Mouse (Mus musculus) MEL (cell line): ENCODE data around the gene Gulp1. TPM values are rescaled to one million over a fixed set of nuclear protein-coding genes. Genes with fewer than 3 reads are reported as not detected.

ENCODE experiments used
- DNase-seq: peaks from one replicate; pipeline ENCODE4 v3.0.0; 2011; ENCODE audit warnings: low read depth, low spot score
- H3K27ac ChIP-seq: 2 replicates; pipeline ENCODE4 v1.5.1; 2012; ENCODE audit warnings: low read depth, mild to moderate bottlenecking, control low read depth, low read length, moderate library complexity; ENCODE audit not compliant: control insufficient read depth
- H3K27me3 ChIP-seq, 2 experiments: fragments of 150-350 bp in 1 of 2; sonication (generic) in 1 of 2; 2 replicates each; pipeline ENCODE4 v1.6.1; 2012; ENCODE audit warnings: low read length in 2 of 2, mild to moderate bottlenecking in 2 of 2, improper control_type of control experiment in 1 of 2, moderate library complexity in 1 of 2; ENCODE audit not compliant: insufficient read depth in 2 of 2, control insufficient read depth in 1 of 2
- H3K36me3 ChIP-seq, 2 experiments: 2 replicates each; pipeline ENCODE4 v1.6.1; 2012 to 2014; ENCODE audit warnings: low read length in 2 of 2, improper control_type of control experiment in 1 of 2, inconsistent platforms in 1 of 2, mild to moderate bottlenecking in 1 of 2; ENCODE audit not compliant: insufficient read depth in 2 of 2, control insufficient read depth in 1 of 2
- H3K4me1 ChIP-seq, 2 experiments: fragments of 150-350 bp in 1 of 2; sonication (generic) in 1 of 2; 2 replicates each; pipeline ENCODE4 v1.6.1; 2012; ENCODE audit warnings: low read length in 2 of 2, improper control_type of control experiment in 1 of 2, mild to moderate bottlenecking in 1 of 2; ENCODE audit not compliant: insufficient read depth in 2 of 2, control insufficient read depth in 1 of 2
- H3K4me3 ChIP-seq, 2 experiments: fragments of 150-350 bp in 1 of 2; sonication (generic) in 1 of 2; 2 replicates each; pipeline ENCODE4 v1.5.1; 2012; ENCODE audit warnings: low read depth in 2 of 2, low read length in 2 of 2, mild to moderate bottlenecking in 2 of 2, moderate library complexity in 2 of 2, control low read depth in 1 of 2, improper control_type of control experiment in 1 of 2; ENCODE audit not compliant: control insufficient read depth in 1 of 2, insufficient read depth in 1 of 2
- H3K79me2 ChIP-seq: 2 replicates; pipeline ENCODE4 v1.6.1; 2012; ENCODE audit warnings: mild to moderate bottlenecking, low read length, moderate library complexity; ENCODE audit not compliant: control insufficient read depth, poor library complexity, insufficient read depth
- H3K9ac ChIP-seq: 2 replicates; pipeline ENCODE4 v1.6.1; 2012; ENCODE audit warnings: low read depth, mild to moderate bottlenecking, control low read depth, low read length, moderate library complexity; ENCODE audit not compliant: control insufficient read depth, poor library complexity, severe bottlenecking
- H3K9me3 ChIP-seq: fragments of 150-350 bp; sonication (generic); replicated peaks from 2 replicates; pipeline ENCODE4 v1.6.1; 2012; ENCODE audit warnings: mild to moderate bottlenecking, low read length, improper control_type of control experiment, moderate library complexity; ENCODE audit not compliant: insufficient read depth
- CHD2 ChIP-seq: IDR thresholded peaks from 2 replicates; pipeline ENCODE4 v1.6.1; 2011; ENCODE audit warnings: low read length, improper control_type of control experiment
- CTCF ChIP-seq, 3 experiments: IDR thresholded peaks in 2 of 3; conservative IDR thresholded peaks in 1 of 3; 2 replicates each; pipeline ENCODE4 v1.5.1; 2011 to 2012; ENCODE audit warnings: low read length in 3 of 3, low read depth in 2 of 3, mild to moderate bottlenecking in 2 of 3, improper control_type of control experiment in 1 of 3, inconsistent platforms in 1 of 3, mixed read lengths in 1 of 3, moderate library complexity in 1 of 3; ENCODE audit not compliant: control insufficient read depth in 1 of 3, insufficient read depth in 1 of 3, poor library complexity in 1 of 3, severe bottlenecking in 1 of 3
- E2F4 ChIP-seq: IDR thresholded peaks from 2 replicates; pipeline ENCODE4 v1.6.1; 2011; ENCODE audit warnings: low read depth, low read length, improper control_type of control experiment, borderline replicate concordance
- EP300 ChIP-seq, 2 experiments: IDR thresholded peaks; 2 replicates each; pipeline ENCODE4 v1.6.1; 2011; ENCODE audit warnings: improper control_type of control experiment in 2 of 2, low read length in 2 of 2, low read depth in 1 of 2, mild to moderate bottlenecking in 1 of 2
- GABPA ChIP-seq: IDR thresholded peaks from 2 replicates; pipeline ENCODE4 v1.6.1; 2012; ENCODE audit warnings: low read depth, mild to moderate bottlenecking, inconsistent platforms, low read length, improper control_type of control experiment, moderate library complexity
- JUND ChIP-seq: IDR thresholded peaks from 2 replicates; pipeline ENCODE4 v1.6.1; 2011; ENCODE audit warnings: low read depth, mild to moderate bottlenecking, improper control_type of control experiment, low read length
- KAT2A ChIP-seq: conservative IDR thresholded peaks from 2 replicates; pipeline ENCODE4 v1.6.1; 2012; ENCODE audit warnings: low read depth, low read length, improper control_type of control experiment, inconsistent platforms
- MAZ ChIP-seq: IDR thresholded peaks from 2 replicates; pipeline ENCODE4 v1.6.1; 2012; ENCODE audit warnings: low read depth, mild to moderate bottlenecking, inconsistent platforms, low read length, improper control_type of control experiment
- MEF2A ChIP-seq: IDR thresholded peaks from 2 replicates; pipeline ENCODE4 v1.6.1; 2014; ENCODE audit warnings: low read depth, mild to moderate bottlenecking, inconsistent platforms, low read length, improper control_type of control experiment; ENCODE audit not compliant: poor library complexity, insufficient replicate concordance, severe bottlenecking; ENCODE audit errors: extremely low read depth
- MYC ChIP-seq: IDR thresholded peaks from 2 replicates; pipeline ENCODE4 v1.6.1; 2011; ENCODE audit warnings: low read depth, mild to moderate bottlenecking, low read length, improper control_type of control experiment, moderate library complexity
- NELFE ChIP-seq: IDR thresholded peaks from 2 replicates; pipeline ENCODE4 v1.6.1; 2011; ENCODE audit warnings: low read depth, low read length, improper control_type of control experiment
- NRF1 ChIP-seq: IDR thresholded peaks from 2 replicates; pipeline ENCODE4 v1.6.1; 2014; ENCODE audit warnings: low read depth, mild to moderate bottlenecking, inconsistent platforms, low read length, improper control_type of control experiment, moderate library complexity; ENCODE audit not compliant: poor library complexity, insufficient read depth, severe bottlenecking
- POLR2A ChIP-seq, 2 experiments: IDR thresholded peaks; 2 replicates each; pipeline ENCODE4 v1.6.1; 2011 to 2012; ENCODE audit warnings: low read length in 2 of 2, mild to moderate bottlenecking in 2 of 2, control low read depth in 1 of 2, improper control_type of control experiment in 1 of 2, low read depth in 1 of 2, moderate library complexity in 1 of 2; ENCODE audit not compliant: control insufficient read depth in 1 of 2, insufficient read depth in 1 of 2, poor library complexity in 1 of 2
- POLR2AphosphoS5 ChIP-seq: IDR thresholded peaks from 2 replicates; pipeline ENCODE4 v1.6.1; 2012; ENCODE audit warnings: low read depth, borderline replicate concordance, mild to moderate bottlenecking, inconsistent platforms, low read length, moderate library complexity, mixed read lengths
- RAD21 ChIP-seq: IDR thresholded peaks from 2 replicates; pipeline ENCODE4 v1.6.1; 2011; ENCODE audit warnings: mild to moderate bottlenecking, low read depth, low read length, improper control_type of control experiment
- RCOR1 ChIP-seq: IDR thresholded peaks from 2 replicates; pipeline ENCODE4 v1.6.1; 2012; ENCODE audit warnings: low read depth, mild to moderate bottlenecking, inconsistent platforms, low read length, improper control_type of control experiment
- SIN3A ChIP-seq: IDR thresholded peaks from 2 replicates; pipeline ENCODE4 v1.6.1; 2012; ENCODE audit warnings: low read length, improper control_type of control experiment, inconsistent platforms
- SMC3 ChIP-seq: IDR thresholded peaks from 2 replicates; pipeline ENCODE4 v1.6.1; 2011; ENCODE audit warnings: low read depth, low read length, improper control_type of control experiment
- TBP ChIP-seq: IDR thresholded peaks from 2 replicates; pipeline ENCODE4 v1.8.0; 2011; ENCODE audit warnings: low read depth, low read length, improper control_type of control experiment
- USF1 ChIP-seq: IDR thresholded peaks from 2 replicates; pipeline ENCODE4 v1.6.1; 2014; ENCODE audit warnings: low read depth, mild to moderate bottlenecking, inconsistent platforms, low read length, improper control_type of control experiment, moderate library complexity
- ZC3H11A ChIP-seq: IDR thresholded peaks from 2 replicates; pipeline ENCODE4 v1.6.1; 2012; ENCODE audit warnings: low read depth, mild to moderate bottlenecking, inconsistent platforms, low read length, improper control_type of control experiment
- ZKSCAN1 ChIP-seq: IDR thresholded peaks from 2 replicates; pipeline ENCODE4 v1.6.1; 2012; ENCODE audit warnings: low read depth, mild to moderate bottlenecking, inconsistent platforms, low read length, improper control_type of control experiment, moderate library complexity
- polyA plus RNA-seq, 2 experiments: library from polyadenylated mRNA; stranded (reverse) in 1 of 2; unstranded in 1 of 2; fragments of >175 nt in 1 of 2; fragments of >200 nt in 1 of 2; gene quantifications; 2 replicates each; pipeline versions ENCODE4 v1.2.1 to v1.2.4; 2012; ENCODE audit warnings: low replicate concordance in 2 of 2, low read depth in 1 of 2; ENCODE audit not compliant: insufficient read length in 2 of 2, insufficient read depth in 1 of 2, missing spikeins in 1 of 2
- total RNA-seq: library from RNA; depleted of rRNA; stranded (reverse); fragments of 300-350 nt; gene quantifications from 2 replicates; pipeline ENCODE4 v1.2.3, GENCODE M21; 2012

Gulp1 gene
- total and polyA plus RNA-seq, 3 experiments = not detected

DNA sequence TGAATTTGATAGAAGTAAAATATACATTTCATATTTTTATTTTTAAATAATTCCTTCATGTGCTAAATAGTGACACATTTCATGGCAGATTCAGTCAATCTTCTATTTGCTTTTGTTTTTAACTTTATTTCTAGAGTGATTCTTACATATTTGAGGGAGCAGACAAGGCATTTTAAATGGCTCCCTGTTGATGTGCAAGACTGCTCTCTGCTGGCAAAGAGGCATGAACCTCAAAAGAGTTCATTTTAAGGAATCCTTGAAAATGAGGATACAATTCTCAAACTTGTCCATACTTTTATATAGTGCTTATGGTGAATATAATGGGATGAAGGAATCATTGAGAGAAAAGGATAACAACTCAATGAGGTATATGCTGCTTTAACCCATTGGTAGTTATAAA is 189.9 kb downstream of the Gulp1 start:
- no peaks in the 10 kb centered on the region for H3K79me2 ChIP-seq

DNA sequence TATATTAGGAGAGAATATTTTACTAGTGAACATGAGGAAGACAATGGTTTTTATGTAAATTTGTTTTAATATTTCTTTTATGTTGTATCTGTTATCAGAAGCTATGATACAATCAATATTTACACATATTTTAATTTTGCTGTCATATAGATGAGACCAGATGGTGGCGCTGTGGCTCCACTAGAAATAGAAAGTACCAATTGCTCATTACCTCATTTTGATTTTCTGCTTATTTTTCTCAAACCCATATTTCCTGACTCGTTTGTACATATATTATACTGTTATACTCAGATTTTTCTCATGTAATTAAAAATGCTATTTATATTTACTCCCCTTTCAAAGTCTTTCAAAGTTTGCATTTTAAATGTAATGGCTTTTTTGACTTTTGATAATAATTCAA is 194.4 kb downstream of the Gulp1 start:
- H3K36me3 ChIP-seq = no peaks in the 10 kb centered on the region
- no peak overlapping the region for H3K4me3 ChIP-seq
- H3K9ac ChIP-seq = no peak overlapping the region
- peak; percentile 39 for DNase-seq
- H3K79me2 ChIP-seq = no peaks in the 10 kb centered on the region
- H3K27me3 ChIP-seq = no peaks in the 10 kb centered on the region
- H3K27ac ChIP-seq = no peak overlapping the region
- H3K4me1 ChIP-seq = no peaks in the 10 kb centered on the region
- TF ChIP-seq POLR2A (IDR thresholded peaks at IDR 0.05; ENCODE audit: control insufficient read depth in 1 of 2, insufficient read depth in 1 of 2, low read depth in 1 of 2, low read length in 2 of 2, poor library complexity in 1 of 2) (no peak), ZC3H11A (peak; percentile 64), CTCF (IDR thresholded peaks at IDR 0.05 in 2 of 3, conservative IDR thresholded peaks at IDR 0.05 in 1 of 3; ENCODE audit: control insufficient read depth in 1 of 3, insufficient read depth in 1 of 3, low read depth in 2 of 3, low read length in 3 of 3, poor library complexity in 1 of 3, severe bottlenecking in 1 of 3) (peak in 1 of 3 experiments; percentile 83; a peak in 3 of 6 replicates), SMC3 (peak; percentile 83), RAD21 (peak; percentile 93)
- no peaks in the 10 kb centered on the region for H3K9me3 ChIP-seq

More for the DNA sequence above, 189.9 kb downstream of the Gulp1 start:
- TF ChIP-seq EP300 (IDR thresholded peaks at IDR 0.05; ENCODE audit: low read depth in 1 of 2, low read length in 2 of 2) (no peak), CTCF (IDR thresholded peaks at IDR 0.05 in 2 of 3, conservative IDR thresholded peaks at IDR 0.05 in 1 of 3; ENCODE audit: control insufficient read depth in 1 of 3, insufficient read depth in 1 of 3, low read depth in 2 of 3, low read length in 3 of 3, poor library complexity in 1 of 3, severe bottlenecking in 1 of 3) (peak in 1 of 3 experiments; percentile 7; a peak in 1 of 6 replicates)
- Histone ChIP-seq H3K4me1 (no peaks in the 10 kb centered on the region), H3K36me3 (no peaks in the 10 kb centered on the region), H3K27ac (no peak overlapping the region), H3K9me3 (no peaks in the 10 kb centered on the region), H3K27me3 (no peaks in the 10 kb centered on the region), H3K9ac (no peak overlapping the region), H3K4me3 (no peak overlapping the region)
- no peak for DNase-seq

DNA sequence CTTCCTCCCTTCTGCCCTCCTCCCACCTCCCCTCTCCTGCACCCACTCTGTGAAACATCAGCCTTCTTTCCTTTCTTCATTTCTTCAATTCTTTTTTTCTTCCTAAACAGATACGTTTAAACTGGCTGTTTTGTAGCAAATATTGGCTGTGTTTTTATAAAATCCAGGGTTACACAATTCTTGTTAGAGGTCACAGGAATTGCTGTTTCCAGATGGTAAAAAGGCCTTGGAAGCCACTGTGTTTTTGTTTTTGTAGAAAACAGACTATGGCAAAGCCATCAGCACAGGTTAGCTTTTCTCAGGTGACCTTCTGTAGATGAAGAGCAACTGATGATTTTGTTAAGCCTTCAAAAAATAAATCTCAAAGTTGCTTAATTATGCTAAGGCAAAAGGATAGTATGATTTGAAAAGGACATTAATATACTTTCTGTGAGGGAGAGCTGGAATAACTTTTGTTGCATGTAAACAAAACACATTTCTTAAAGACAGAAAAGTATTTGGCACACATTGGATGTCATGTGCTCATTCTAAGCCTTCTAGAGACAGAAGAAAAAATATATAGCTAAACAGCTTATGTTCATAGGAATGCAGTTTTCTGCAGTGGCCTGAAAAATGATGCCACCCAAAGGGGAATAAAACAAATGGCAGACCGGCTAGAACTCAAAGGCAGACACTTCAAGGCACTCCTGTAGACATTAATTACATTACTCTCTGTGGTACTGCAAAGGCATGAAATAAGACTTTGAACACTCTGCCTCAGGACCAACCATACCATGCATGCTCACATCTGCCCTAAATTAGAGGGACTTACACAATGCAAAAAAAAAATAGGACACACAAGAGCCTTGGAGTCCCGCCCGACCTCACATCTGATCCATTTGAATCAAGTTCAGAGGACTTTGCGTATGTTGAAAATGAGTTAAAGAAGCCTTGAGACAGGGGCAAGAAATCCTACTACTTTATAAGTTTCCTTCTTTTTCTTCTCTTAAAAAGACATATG is 199.7 kb downstream of the Gulp1 start:
- no peaks in the 10 kb centered on the region for H3K9me3 ChIP-seq
- no peak overlapping the region for H3K27ac ChIP-seq
- H3K4me1 ChIP-seq = no peaks in the 10 kb centered on the region
- no peaks in the 10 kb centered on the region for H3K27me3 ChIP-seq
- no peaks in the 10 kb centered on the region for H3K36me3 ChIP-seq
- no peaks in the 10 kb centered on the region for H3K79me2 ChIP-seq
- TF ChIP-seq MYC (no peak), MEF2A (no peak), CTCF (IDR thresholded peaks at IDR 0.05 in 2 of 3, conservative IDR thresholded peaks at IDR 0.05 in 1 of 3; ENCODE audit: control insufficient read depth in 1 of 3, insufficient read depth in 1 of 3, low read depth in 2 of 3, low read length in 3 of 3, poor library complexity in 1 of 3, severe bottlenecking in 1 of 3) (no peak), NRF1 (no peak), RAD21 (no peak), ZKSCAN1 (no peak), USF1 (no peak), NELFE (no peak), CHD2 (no peak), MAZ (no peak), RCOR1 (no peak), TBP (no peak), E2F4 (no peak), KAT2A (no peak), GABPA (no peak), POLR2AphosphoS5 (no peak), JUND (no peak), EP300 (IDR thresholded peaks at IDR 0.05; ENCODE audit: low read depth in 1 of 2, low read length in 2 of 2) (no peak), SIN3A (no peak), ZC3H11A (no peak)
- no peak for DNase-seq
- H3K4me3 ChIP-seq = no peak overlapping the region
- H3K9ac ChIP-seq = no peak overlapping the region
